Mouse (Mus musculus) embryonic fibroblast, embryonic 13.5 days (primary cell): ENCODE measurements around the gene Smg6.
A peak's percentile ranks its signal among the peaks of the same experiment; 100 is the strongest.

Experiments used
- CTCF ChIP-seq: IDR thresholded peaks from 2 replicates; pipeline ENCODE4 v1.5.1; 2011; ENCODE audit warnings: mild to moderate bottlenecking, control low read depth, low read length, moderate library complexity, borderline replicate concordance; ENCODE audit not compliant: insufficient read depth
- POLR2A ChIP-seq: IDR thresholded peaks from 2 replicates; pipeline ENCODE4 v1.6.1; 2011; ENCODE audit warnings: low read depth, mild to moderate bottlenecking, control low read depth, low read length, moderate library complexity

DNA sequence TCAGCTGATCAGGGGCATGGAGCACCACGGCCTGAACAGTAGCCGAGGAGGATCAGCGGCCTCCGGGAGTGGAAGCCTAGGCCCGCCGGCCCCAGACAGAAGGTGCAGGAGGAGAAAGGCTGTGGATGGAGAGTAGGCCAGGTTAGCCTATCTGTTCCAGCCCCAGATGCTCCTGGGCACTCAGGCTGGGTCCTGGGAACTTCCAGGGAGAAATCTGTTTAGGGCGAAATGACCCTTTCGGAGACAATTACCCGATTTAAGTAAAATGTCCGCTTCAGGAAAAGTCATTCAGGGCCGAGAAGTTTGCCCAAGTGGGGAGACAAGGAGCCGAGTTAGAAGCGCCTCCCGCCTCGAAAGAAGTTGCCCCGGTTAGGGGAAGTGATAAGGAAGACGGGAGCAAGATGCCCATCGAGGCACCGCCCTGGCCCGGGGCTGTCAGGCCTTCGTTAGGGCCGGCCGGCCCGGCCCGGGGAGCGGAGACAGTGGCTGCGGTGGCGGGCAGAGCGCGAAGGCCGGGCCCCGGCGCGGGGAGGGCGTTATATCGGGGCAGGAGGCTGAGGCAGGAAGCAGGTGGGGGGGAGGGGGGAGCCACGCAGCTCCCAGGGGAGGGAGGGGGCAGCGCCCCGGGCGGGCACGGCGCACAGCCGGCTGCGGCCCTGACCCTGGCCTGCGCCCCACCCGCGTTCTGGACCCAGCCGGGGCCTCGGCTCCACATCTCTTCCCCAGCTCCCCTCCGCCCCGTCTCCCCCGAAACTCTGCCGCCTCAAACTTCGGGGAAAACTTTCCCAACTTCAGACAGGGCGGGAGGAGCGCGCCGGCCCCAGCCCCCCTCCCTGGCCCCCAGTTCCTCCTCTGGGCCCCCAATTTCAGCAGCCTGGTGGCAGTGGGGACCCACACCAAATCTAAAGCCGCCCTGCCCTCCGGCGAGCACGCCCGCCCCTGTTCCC, 242.3 kb downstream of the Smg6 start:
- TF ChIP-seq CTCF (no peak), POLR2A (peak; percentile 51)
